Mouse (Mus musculus) G1E (cell line): ENCODE data around the gene Igsf21.

Source experiments
- CTCF ChIP-seq: IDR thresholded peaks from 2 replicates; pipeline ENCODE4 v1.5.1; 2012; ENCODE audit warnings: low read depth, low read length, inconsistent platforms, mixed read lengths
- GATA1 ChIP-seq: IDR thresholded peaks from 2 replicates; pipeline ENCODE4 v1.6.1; 2012; ENCODE audit warnings: borderline replicate concordance, low read length, inconsistent platforms, mixed read lengths

DNA sequence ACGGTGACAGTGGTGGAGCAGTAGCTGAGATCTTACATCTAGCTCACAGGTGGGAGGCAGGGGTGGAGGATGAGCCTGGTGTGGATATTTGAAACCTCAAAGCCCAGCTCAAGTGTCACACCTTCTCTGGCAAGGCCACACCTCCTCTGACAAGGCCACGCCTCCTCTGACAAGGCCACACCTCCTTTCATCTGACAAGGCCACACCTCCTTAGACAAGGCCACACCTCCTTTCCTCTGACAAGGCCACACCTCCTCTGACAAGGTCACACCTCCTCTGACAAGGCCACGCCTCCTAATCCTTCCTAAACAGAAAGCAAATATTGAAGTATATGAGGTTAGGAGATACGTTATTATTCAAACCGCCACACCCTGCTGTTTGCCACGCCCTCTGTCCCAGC, 69.5 kb downstream of the Igsf21 start:
- TF ChIP-seq CTCF, result no peak
- no peak for TF ChIP-seq GATA1
